Mouse (Mus musculus) adrenal gland, adult 8-10 months (tissue): ENCODE data around the gene Trio. TPM values are rescaled to one million over a fixed set of nuclear protein-coding genes. Genes with fewer than 3 reads are reported as not detected.

ENCODE experiments used
- DNase-seq: peaks from one replicate; pipeline ENCODE4 v3.0.0; 2022
- total RNA-seq, 4 experiments: library from RNA; stranded (reverse); gene quantifications; 2 replicates each; pipeline ENCODE4 v1.2.4; 2022

The Trio gene
- total RNA-seq, 4 experiments from 2014 or later, result 57.9 to 84.0 (median 69.8) TPM

DNA sequence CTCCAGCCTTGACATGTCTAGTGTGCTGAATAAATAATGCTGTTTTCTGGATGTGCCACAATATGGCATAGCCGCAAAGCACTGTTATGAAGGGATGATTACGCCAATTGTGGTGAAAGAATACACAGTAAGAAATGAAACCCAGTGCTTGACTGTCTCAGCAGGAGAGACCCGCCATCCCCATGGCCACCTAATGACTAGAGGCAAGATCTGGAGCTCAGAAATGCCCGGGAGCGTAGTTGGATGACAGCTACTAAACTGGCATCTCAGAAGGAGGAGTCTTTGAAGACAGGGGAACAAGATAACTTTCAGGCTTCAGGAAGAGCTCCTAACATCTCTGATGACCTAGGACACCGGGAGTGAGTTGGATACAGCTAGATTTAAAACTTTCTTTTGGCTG is 12.0 kb upstream of the Trio start:
- DNase-seq, result no peak

DNA sequence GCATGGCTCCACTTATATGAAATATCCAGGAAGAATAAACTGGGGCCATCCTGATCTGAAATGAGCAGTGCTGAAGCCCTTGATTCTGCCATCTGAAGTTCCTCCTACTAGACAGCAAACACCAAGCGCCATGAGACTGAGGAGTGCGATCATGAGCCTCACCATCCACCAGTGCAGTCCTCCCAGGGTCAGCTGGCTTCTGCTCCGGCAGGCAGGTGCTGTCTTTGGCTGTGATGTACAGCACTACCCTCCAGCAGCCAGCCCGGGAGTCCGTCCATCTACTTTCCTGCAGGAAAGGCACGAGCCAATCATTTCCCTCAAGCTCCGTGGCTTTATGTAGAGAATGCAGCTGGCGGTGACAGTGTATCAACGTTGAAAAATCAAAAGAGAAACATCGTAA is 10.0 kb upstream of the Trio start:
- DNase-seq, result no peak

GRCm38 (mm10) chr15:28034636-28035035 is 9.0 kb upstream of the Trio start:
- no peak for DNase-seq

DNA sequence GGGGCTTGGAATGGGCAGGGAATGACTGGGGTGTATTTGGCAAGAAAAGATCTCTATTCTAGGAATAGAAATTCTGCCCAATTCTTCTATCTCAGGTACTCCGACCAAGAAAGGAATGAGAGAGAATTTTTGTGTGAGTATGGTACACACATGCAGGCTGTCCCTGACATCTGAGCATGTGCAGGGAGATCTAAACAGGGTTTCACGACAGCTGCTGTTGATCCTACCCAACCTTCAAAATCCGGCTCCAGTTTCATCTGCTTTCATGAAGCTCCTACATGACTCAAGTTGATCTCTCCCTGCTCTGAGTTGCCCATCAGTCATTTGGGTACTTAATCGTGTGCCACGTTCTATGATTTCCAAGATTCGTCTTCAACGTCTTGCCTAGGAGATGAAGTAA is 3.7 kb upstream of the Trio start:
- DNase-seq, result no peak

DNA sequence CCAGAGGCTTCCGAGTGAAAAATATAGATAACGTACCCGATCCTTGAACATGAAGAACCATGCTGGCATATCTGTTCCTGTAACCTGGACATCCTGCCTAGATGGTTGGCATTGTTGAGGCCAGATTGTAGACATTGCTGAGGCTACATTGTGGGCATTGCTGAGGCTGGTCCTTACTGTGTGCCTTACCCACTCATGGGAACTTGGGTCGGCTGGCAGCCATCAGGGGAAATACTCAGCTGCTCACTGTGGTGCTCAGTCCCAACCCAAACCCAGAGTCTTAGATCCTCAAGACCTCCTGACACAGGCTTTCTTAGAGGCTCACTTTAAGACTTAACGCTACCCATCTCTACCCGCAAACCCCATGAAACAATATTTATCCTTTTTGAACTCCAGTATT is 2.9 kb upstream of the Trio start:
- no peak for DNase-seq

DNA sequence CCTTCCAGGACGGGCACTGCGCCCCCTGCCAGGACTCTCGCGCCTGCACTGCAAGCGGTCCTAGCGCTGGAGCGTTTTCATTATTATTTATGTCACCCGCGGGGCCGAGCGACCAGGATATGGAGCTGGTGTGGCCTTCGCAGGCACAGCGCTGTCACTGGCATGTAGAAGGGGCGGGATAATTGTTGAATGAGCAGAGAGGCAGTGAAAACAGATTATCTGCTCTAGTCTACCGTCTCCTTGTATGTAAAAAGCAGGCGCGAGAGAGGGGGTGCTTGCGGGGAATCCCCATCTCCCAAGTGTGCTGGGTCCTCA is 476 bp upstream of the Trio start:
- no peak for DNase-seq

DNA sequence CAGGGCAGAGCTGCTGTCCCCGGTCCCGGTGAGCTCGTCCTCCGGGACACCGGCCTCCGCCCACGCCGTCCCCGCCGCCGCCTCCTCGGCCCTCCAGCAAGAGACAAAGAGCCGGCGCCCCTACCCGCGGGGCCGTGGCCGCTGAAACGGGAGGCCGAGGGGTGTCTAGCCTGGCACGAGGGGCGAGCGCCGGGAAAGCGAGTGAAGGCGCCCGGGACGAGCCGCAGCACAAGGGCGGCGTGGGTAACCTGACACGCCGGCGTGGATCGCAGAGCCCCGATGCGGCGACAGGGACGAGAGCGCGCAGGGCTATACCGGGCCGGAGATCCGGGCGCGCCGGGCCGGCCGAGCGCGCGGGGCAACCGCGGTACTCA is 696 bp downstream of the Trio start:
- DNase-seq, result no peak

- DNase-seq, result peak; percentile 67
Measured at GRCm38 (mm10) chr15:28024031-28024964, 1.4 kb downstream of the Trio start.

DNA sequence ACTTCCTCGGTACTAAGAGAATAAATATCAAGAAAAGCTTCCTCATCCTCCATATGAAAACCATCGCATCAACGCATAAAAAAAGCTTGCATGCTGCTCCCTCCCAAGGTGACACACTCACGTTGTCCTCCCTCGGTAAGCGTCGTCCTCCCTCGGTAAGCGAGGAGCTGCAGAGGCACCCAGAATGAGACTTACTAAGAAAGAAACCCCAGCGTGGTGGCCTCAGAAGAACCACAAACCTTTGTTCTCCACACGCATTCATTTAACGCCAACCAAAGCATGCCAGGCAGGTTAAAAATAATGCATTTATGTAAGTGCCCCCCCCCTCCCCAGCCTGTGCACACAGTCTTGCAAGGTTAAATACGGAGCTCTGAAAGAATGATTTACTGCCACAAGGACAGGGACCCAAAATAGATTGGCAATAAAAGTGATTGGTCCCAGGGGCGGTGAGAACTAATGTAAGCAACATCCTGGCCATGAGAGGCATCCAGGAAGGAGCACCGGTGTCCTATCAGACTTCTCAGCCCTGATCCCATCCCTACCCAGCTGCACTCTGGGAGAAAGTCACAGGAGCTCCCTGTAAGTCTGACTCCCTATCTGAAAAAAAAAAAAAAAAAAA is 3.9 kb downstream of the Trio start:
- peak; percentile 57 for DNase-seq

GRCm38 (mm10) chr15:28019393-28020070 is 6.1 kb downstream of the Trio start:
- no peak for DNase-seq

GRCm38 (mm10) chr15:28007516-28007915 is 18.1 kb downstream of the Trio start:
- DNase-seq, result no peak

- no peak for DNase-seq
Measured at GRCm38 (mm10) chr15:28004192-28004767, 21.4 kb downstream of the Trio start.

GRCm38 (mm10) chr15:28002515-28002914 is 23.1 kb downstream of the Trio start:
- DNase-seq, result no peak

GRCm38 (mm10) chr15:28001299-28001698 is 24.3 kb downstream of the Trio start:
- DNase-seq, result no peak

GRCm38 (mm10) chr15:27998621-27999359 is 26.9 kb downstream of the Trio start:
- DNase-seq, result no peak

DNA sequence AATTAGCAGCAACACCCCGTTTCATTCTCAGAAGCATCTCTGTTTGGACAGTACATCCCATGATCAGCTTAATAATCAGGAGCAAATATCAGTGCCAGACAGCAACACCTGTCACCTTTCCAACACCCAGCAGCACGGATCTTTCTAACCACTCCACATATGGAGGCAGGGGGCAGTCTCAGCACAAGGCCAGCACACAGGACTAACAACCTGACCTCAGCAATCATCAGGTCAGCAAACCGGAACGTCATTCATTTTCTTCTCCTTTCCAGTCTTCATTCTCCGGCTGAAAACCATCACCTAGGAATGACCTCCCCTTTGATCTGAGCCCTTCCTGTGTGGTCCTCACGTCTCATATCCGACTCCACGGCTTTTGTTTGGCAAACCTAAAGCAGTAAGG is 27.7 kb downstream of the Trio start:
- DNase-seq, result no peak

- no peak for DNase-seq
Measured at GRCm38 (mm10) chr15:27997391-27997841, 28.2 kb downstream of the Trio start.

- no peak for DNase-seq
Measured at GRCm38 (mm10) chr15:27996750-27997149, 28.9 kb downstream of the Trio start.

GRCm38 (mm10) chr15:27995421-27995820 is 30.2 kb downstream of the Trio start:
- no peak for DNase-seq

GRCm38 (mm10) chr15:27994870-27995269 is 30.8 kb downstream of the Trio start:
- no peak for DNase-seq

DNA sequence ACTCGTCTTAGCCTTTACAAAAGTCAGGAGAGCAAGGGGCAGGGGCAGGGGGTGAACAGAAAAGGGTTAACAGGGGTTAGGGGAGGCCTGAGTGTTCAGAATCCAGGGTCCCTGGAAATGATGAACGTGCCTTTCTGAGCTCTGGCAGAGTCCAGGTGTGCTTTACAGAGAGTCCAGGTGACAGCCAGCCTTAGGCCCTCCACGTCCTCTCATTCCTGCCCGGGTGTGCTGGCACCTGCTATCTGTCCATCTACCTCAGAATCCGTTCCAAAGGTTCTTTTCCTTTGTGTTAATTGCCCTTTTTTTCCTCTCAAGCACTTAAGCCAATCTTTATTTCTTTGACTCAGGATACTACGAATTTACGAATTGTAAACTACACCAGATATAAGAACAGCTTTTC is 32.1 kb downstream of the Trio start:
- DNase-seq, result no peak

- DNase-seq, result no peak
Measured at GRCm38 (mm10) chr15:27992596-27992995, 33.1 kb downstream of the Trio start.
